ENCODE assay signal across 10 mouse cellular contexts in the genomic region with DNA sequence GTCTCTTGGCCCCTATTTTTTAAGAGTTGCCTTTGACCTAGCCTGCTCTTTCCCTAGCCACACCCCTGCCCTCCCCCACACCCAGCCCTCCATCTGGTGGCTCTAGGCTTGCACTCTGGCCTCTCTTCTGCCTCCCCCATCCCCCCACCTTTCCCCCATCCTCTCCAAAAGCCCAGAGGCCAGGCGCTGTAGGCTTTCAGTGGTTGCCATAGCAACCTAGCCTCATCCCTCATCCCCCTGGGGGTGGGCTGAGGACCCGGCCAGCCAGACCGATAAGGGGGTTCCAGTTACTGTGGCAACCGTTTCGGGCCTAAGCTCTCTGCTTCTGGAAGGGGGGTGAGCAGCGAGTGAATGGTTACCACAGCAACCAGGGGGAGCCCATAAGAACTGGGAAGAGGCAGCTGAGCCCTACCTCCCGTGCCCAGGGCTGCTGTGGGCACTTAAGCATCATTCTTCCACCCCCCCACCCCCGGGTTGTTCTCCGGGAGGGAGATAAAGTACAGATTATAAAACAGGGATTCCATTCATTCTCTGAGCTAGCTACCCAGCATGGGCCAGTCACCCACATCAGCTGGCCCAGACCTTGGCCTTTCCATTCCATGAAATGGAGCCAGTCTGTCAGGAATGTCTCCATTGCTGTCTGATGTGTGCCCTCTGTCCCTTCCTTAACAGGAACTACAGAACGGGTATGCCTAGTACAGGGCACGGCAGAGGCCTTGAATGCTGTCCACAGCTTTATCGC. TPM values are rescaled to one million over a fixed set of nuclear protein-coding genes. Genes with fewer than 3 reads are reported as not detected.
DNase-seq lines count a peak whose midpoint lies in the region; ATAC-seq and TF ChIP-seq lines count a peak whose summit lies in the region.
"Had no signal": no experiment of that assay in that cellular context is flagged by ENCODE, and none has a peak within 500 bp of the region (broad histone marks: within the 10 kb centered on the region; RNA-seq: fewer than 3 reads in every experiment).

No protein-coding gene starts in this region.

- TF ChIP-seq CTCF in testis, adult 2 months (IDR thresholded peaks at IDR 0.05; ENCODE audit: control insufficient read depth, insufficient read depth, insufficient replicate concordance, low read depth, low read length): no peak

- H3K4me2 ChIP-seq in midbrain, embryonic 13.5 days (replicated peaks): peak overlapping the region; percentile 49
- H3K4me2 ChIP-seq: liver, embryonic 13.5 days had no signal

- peak overlapping the region; percentile 49 for H3K9ac ChIP-seq in midbrain, embryonic 13.5 days (replicated peaks)
- H3K9ac ChIP-seq: liver, embryonic 13.5 days had no signal

- no peaks in the 10 kb centered on the region for H3K27me3 ChIP-seq in testis, adult 2 months (ENCODE audit: control insufficient read depth, insufficient read depth, low read length)
- H3K27me3 ChIP-seq in midbrain, embryonic 13.5 days: no peaks in the 10 kb centered on the region
- peaks cover 28% of the 10 kb centered on the region for H3K27me3 ChIP-seq in limb, embryonic 10.5 days (ENCODE audit: low read depth, poor library complexity, severe bottlenecking)

- TF ChIP-seq POLR2A in testis, adult 2 months (IDR thresholded peaks at IDR 0.05; ENCODE audit: control insufficient read depth, low read depth, low read length): no peak; the same call in 1 of the 2 replicates

- H3K4me3 ChIP-seq in testis, adult 2 months (ENCODE audit: control insufficient read depth, low read depth, low read length): peak overlapping the region; percentile 90
- peak overlapping the region; percentile 19 for H3K4me3 ChIP-seq in midbrain, embryonic 13.5 days (replicated peaks)
- no peak overlapping the region for H3K4me3 ChIP-seq in limb, embryonic 10.5 days
- H3K4me3 ChIP-seq: liver, embryonic 13.5 days had no signal

- 5% methylated on average over 12 of the region's 12 CpGs for WGBS in midbrain, embryonic 13.5 days
- 37% methylated on average over 12 of the region's 12 CpGs for WGBS in limb, embryonic 10.5 days

- peak overlapping the region; percentile 81 for H3K27ac ChIP-seq in testis, adult 2 months (ENCODE audit: control insufficient read depth, insufficient read depth, low read depth, low read length)
- peak overlapping the region; percentile 97 for H3K27ac ChIP-seq in midbrain, embryonic 13.5 days
- no peak overlapping the region for H3K27ac ChIP-seq in limb, embryonic 10.5 days
- H3K27ac ChIP-seq: liver, embryonic 13.5 days had no signal

- H3K9me3 ChIP-seq in midbrain, embryonic 13.5 days: no peaks in the 10 kb centered on the region
- H3K9me3 ChIP-seq in limb, embryonic 10.5 days (replicated peaks): no peaks in the 10 kb centered on the region
- H3K9me3 ChIP-seq: liver, embryonic 13.5 days had no signal

- peak; percentile 95 for ATAC-seq in midbrain, embryonic 13.5 days

- peak; percentile 64 to 78 for DNase-seq in cerebellum, postnatal 14 days
- DNase-seq in cerebellum, adult 9-10 months: no peak
- DNase-seq in testis, postnatal 10 days (ENCODE audit: low spot score): no peak
- DNase-seq in spleen, postnatal 14 days (ENCODE audit: low spot score in 2 of 2): no peak
- no peak for DNase-seq in limb, embryonic 10.5 days (ENCODE audit: low spot score)
- DNase-seq in cerebellum, adult 11-12 months: no peak
- DNase-seq: liver, embryonic 13.5 days had no signal

- no peaks in the 10 kb centered on the region for H3K36me3 ChIP-seq in testis, adult 2 months (ENCODE audit: control insufficient read depth, insufficient read depth, low read length)
- peaks cover 56% of the 10 kb centered on the region for H3K36me3 ChIP-seq in midbrain, embryonic 13.5 days
- no peaks in the 10 kb centered on the region for H3K36me3 ChIP-seq in limb, embryonic 10.5 days
- H3K36me3 ChIP-seq: liver, embryonic 13.5 days had no signal

- peaks cover 22% of the 10 kb centered on the region for H3K4me1 ChIP-seq in testis, adult 2 months (ENCODE audit: control insufficient read depth, insufficient read depth, low read length)
- peaks cover 55% of the 10 kb centered on the region for H3K4me1 ChIP-seq in midbrain, embryonic 13.5 days (replicated peaks)
- H3K4me1 ChIP-seq in limb, embryonic 10.5 days: peaks cover 7% of the 10 kb centered on the region

RNA-seq across cellular contexts. Expression of gene Nova2, which starts 24.3 kb away (rescaled TPM):
- 2.4 TPM in 2 replicates for polyA plus RNA-seq in testis, adult 2 months (2012; rRNA removed)
- polyA plus RNA-seq in midbrain, embryonic 13.5 days (2015; fragmentation: Nextera tagmentation; extraction: Ambion mirVana): 16.5 and 18.6 TPM in 2 replicates
- polyA plus RNA-seq in limb, embryonic 10.5 days (2016; fragmentation: Nextera tagmentation; extraction: Ambion mirVana): 0.23 and 0.28 TPM in 2 replicates

RNA-seq across cellular contexts. Expression of gene Nanos2, which starts 37.2 kb away (rescaled TPM):
- polyA plus RNA-seq in testis, adult 2 months (2012; rRNA removed): 0.08 and 0.10 TPM in 2 replicates
- polyA plus RNA-seq in midbrain, embryonic 13.5 days (2015; fragmentation: Nextera tagmentation; extraction: Ambion mirVana): 0.26 and 0.58 TPM in 2 replicates
- polyA plus RNA-seq in limb, embryonic 10.5 days (2016; fragmentation: Nextera tagmentation; extraction: Ambion mirVana): not detected in 2 replicates
- polyA plus RNA-seq: intestine, embryonic 14.5 days; liver, embryonic 13.5 days had no signal

RNA-seq across cellular contexts. Expression of gene Ccdc61, which starts 39.7 kb away (rescaled TPM):
- polyA plus RNA-seq in testis, adult 2 months (2012; rRNA removed): 23.8 and 26.8 TPM in 2 replicates
- polyA plus RNA-seq in midbrain, embryonic 13.5 days (2015; fragmentation: Nextera tagmentation; extraction: Ambion mirVana): 20.0 and 23.6 TPM in 2 replicates
- 34.1 and 37.6 TPM in 2 replicates for polyA plus RNA-seq in limb, embryonic 10.5 days (2016; fragmentation: Nextera tagmentation; extraction: Ambion mirVana)

RNA-seq across cellular contexts. Expression of gene Mypop, which starts 41.1 kb away (rescaled TPM):
- polyA plus RNA-seq in testis, adult 2 months (2012; rRNA removed): 35.6 and 42.9 TPM in 2 replicates
- 3.8 and 4.2 TPM in 2 replicates for polyA plus RNA-seq in midbrain, embryonic 13.5 days (2015; fragmentation: Nextera tagmentation; extraction: Ambion mirVana)
- polyA plus RNA-seq in limb, embryonic 10.5 days (2016; fragmentation: Nextera tagmentation; extraction: Ambion mirVana): 3.4 and 4.0 TPM in 2 replicates

RNA-seq across cellular contexts. Expression of gene Irf2bp1, which starts 53.9 kb away (rescaled TPM):
- polyA plus RNA-seq in testis, adult 2 months (2012; rRNA removed): 4.9 and 5.4 TPM in 2 replicates
- polyA plus RNA-seq in midbrain, embryonic 13.5 days (2015; fragmentation: Nextera tagmentation; extraction: Ambion mirVana): 21.6 and 29.4 TPM in 2 replicates
- polyA plus RNA-seq in limb, embryonic 10.5 days (2016; fragmentation: Nextera tagmentation; extraction: Ambion mirVana): 30.8 and 34.4 TPM in 2 replicates

Comparison
In these comparisons a context has a peak if more than half of its experiments do, and no peak if none do; other contexts are left out.
1. DNase-seq: peak in cerebellum, postnatal 14 days (2 of 2); none in cerebellum, adult 9-10 months (single experiment), testis, postnatal 10 days (single experiment), spleen, postnatal 14 days (0 of 2), limb, embryonic 10.5 days (single experiment) and cerebellum, adult 11-12 months (single experiment).